Mouse (Mus musculus) kidney, postnatal 4 days (tissue): ENCODE results near the gene Sema3a.
A peak's percentile ranks its signal among the peaks of the same experiment; 100 is the strongest.

Experiments used
- DNase-seq, 2 experiments: peaks; one replicate each; pipeline ENCODE4 v3.0.0; 2021; ENCODE audit warnings: mixed read lengths in 2 of 2

Sema3a gene

GRCm38 (mm10) chr5:13327281-13327680 is 202.1 kb downstream of the Sema3a start:
- DNase-seq, result no peak

GRCm38 (mm10) chr5:13331412-13331811 is 206.2 kb downstream of the Sema3a start:
- DNase-seq, result no peak

DNA sequence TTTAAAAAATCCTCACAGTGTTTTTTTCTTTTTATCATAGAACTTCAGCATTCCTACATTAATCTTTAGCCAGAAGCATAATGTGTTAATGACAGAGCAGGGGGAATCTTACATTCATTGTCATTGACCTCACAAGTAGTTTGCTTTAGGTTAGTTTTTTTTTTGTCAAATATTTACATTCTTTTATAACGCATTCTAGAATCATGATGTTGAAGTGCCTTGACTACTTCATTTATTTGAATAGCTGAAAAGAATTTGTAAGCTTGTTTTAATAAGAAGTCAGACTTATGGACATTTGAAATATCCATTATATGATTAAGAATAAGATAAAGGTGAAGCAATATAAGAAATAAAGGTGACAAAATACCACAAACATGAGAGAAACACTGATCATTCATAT is 212.5 kb downstream of the Sema3a start:
- no peak for DNase-seq

GRCm38 (mm10) chr5:13347068-13347467 is 221.9 kb downstream of the Sema3a start:
- DNase-seq, result no peak

DNA sequence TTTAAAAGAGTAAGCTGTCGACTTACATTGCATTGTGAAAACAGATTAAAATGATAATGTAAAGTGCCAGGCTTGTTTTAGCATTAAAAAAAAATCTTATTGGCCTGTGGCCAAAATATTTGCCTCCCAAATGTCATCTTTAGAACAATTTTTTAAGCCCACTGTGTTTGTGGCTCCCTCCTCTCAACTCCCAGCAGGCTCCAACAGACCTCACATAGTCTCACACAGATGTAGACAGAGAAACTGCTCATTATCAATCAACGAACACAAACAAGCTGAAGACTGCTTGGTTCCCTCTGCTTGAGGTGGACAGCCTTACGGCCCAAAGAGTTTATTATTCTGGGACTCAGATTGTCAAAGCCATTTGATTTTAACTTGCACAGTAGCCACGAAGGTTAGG is 226.4 kb downstream of the Sema3a start:
- DNase-seq, result no peak

DNA sequence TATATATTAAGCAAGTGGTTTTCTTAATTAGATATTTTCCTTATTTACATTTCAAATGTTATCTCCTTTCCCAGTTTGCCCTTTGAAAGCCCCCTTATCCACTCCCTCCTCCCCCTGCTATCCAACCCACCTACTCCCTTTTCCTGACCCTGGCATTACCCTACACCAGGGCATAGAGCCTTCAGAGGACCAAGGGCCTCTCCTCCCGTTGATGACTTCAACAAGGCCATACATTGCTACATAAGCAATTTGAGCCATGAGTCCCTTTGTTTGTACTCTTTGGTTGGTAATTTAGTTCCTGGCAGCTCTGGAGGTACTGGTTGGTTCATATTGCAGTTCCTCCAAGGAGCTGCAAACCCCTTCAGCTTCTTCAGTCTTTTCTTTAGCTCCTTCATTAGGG is 227.8 kb downstream of the Sema3a start:
- no peak for DNase-seq

- no peak for DNase-seq
Observed at GRCm38 (mm10) chr5:13353539-13353938, 228.3 kb downstream of the Sema3a start.

- DNase-seq, result no peak
Observed at GRCm38 (mm10) chr5:13354913-13355312, 229.7 kb downstream of the Sema3a start.

- no peak for DNase-seq
Observed at GRCm38 (mm10) chr5:13358770-13359169, 233.6 kb downstream of the Sema3a start.

GRCm38 (mm10) chr5:13360711-13361110 is 235.5 kb downstream of the Sema3a start:
- no peak for DNase-seq

DNA sequence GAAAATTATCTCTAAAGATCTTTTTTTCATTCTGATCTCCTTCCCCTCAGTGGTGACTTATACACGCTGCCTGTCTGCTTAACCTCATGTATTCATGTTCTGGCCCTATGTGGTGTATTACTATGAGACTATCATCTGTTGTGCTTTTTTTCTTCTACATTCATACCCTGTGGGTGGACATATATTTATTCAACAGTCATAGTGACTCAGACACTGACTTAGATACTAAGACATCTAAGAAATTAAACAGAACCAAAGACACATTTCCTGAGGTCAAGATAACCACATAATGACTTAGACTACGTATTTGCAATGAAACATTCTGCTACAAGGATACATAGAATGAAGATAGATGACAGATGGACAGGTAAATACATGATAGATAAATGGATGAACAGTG is 239.9 kb downstream of the Sema3a start:
- DNase-seq, result no peak

DNA sequence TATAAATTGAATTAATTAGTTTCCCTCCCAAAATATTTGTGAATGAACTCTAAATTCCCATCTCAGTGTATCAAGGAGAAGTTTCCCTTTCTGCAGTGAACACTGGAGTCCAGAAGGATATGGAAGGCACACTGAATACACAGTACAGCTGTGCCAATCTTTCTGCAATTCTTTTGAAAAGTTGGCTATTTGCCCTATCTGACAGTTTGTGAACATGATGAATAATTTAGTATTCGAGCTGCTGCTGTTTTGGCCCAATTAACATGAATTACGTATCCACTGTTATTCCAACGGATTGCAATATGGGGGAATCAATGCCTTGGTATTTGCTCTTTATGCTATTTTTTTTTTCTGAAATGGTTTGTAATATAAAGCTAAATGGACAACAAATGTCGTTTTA is 254.0 kb downstream of the Sema3a start:
- no peak for DNase-seq

DNA sequence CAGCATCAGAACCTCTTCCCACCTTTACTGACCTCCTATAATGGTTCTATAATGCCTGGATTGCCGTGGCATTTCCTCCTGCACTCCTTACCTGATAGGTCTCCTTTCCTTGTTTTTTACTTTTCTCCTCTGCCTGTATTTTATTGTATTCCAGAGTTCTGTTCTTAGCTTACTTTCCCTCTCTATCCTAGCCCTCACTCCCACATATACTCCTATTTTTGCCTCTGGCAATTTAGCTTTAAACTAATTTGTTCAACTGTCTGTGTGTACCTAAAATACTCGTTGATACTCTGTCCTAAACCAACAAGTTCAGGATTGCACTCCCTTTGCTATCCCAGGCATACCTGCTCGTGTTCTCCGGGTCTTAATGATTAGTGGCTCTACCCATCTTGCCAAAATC is 258.8 kb downstream of the Sema3a start:
- no peak for DNase-seq

DNA sequence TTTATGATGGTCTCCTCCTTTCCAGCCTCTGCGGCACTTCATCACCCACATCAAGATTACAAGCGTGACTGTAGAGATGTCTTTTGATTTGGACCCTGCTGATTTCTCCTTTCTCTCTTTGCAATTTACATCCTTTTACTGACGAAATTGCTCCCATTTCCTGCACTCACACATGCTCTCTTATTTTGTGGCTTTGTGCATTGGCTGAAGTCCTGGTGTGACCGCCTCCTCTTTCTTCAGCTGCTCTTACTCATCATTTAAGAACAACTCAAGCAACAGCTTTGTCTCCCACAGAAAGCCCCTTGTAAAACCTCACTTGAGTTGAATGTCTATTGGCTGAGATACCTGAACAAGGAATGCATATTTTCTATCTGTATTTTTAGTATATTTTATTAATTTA is 259.5 kb downstream of the Sema3a start:
- no peak for DNase-seq

GRCm38 (mm10) chr5:13386603-13387002 is 261.4 kb downstream of the Sema3a start:
- DNase-seq, result no peak

DNA sequence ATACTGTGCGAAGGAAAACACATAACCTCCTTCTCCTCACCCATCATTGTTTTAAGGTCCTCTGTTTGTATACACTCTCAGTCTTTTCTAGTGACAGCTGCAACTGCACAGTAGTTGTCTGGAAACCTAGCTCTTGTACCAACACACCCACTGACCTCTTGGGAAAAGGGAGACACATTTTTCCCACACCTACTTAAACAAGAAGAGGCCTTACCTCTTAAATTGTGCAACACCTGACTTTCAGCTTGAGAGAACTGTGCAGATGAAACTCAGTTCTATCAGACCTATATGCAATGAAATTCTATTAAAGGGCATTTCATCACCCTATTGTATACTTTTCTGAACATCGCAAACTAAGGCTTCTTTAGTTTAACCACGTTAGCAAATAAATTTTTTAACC is 262.5 kb downstream of the Sema3a start:
- DNase-seq, result no peak

- DNase-seq, result no peak
Observed at GRCm38 (mm10) chr5:13389995-13390394, 264.8 kb downstream of the Sema3a start.

DNA sequence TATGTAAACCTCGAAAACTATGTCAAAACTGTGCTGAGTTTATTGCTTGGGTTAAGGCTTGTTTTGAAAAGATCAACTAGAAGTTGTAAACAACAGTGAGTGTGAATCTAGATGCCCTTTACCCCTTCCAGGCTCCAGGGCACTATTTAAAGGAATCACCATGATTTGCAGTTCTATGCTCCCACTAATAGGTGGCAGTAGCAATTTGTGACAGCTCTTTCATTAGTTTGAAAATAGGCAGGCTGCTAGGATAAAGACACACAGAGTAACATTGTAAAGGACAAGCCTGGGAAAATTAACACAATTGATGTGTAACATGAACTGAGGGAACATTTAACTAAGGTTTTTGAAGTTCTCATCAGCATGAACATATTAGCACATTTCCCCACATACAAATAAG is 280.2 kb downstream of the Sema3a start:
- DNase-seq, result no peak

GRCm38 (mm10) chr5:13406131-13406530 is 280.9 kb downstream of the Sema3a start:
- no peak for DNase-seq

GRCm38 (mm10) chr5:13411920-13412319 is 286.7 kb downstream of the Sema3a start:
- no peak for DNase-seq

GRCm38 (mm10) chr5:13413915-13414525 is 288.8 kb downstream of the Sema3a start:
- DNase-seq, result no peak

DNA sequence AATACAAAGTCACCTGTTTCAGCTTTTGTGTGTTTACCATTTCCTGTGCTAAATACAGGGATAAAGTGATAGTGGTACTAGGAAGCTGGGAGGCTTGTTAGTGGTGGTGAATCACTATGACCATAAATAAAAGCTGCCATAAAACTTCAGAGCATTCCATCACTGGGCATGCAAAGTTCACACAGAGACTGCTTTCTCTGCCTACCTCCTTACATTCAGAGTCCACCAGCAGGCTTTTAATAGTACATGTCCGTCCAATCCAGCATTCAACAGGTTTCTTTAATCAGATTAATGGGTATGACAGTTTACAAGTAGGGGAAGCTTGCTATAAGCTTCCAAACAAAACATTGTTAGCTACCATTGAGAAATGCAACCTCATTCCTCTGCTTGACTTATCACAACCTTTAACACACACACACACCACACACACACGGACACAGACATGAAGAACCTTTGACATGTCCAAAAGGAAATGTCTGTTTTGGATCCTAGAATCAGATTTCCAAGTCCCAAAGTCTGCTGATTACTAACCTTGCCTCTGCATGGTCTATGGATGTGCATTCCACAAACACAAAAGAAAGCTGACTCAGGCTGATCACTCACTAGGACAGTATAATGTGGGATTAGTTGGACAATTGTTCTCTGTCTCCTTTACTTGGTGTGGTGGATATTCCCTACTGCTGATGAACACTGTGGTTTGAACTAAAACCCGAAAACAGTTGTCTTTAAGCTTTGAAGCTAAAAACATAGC is 291.9 kb downstream of the Sema3a start:
- DNase-seq, result peak; percentile 16 to 22

DNA sequence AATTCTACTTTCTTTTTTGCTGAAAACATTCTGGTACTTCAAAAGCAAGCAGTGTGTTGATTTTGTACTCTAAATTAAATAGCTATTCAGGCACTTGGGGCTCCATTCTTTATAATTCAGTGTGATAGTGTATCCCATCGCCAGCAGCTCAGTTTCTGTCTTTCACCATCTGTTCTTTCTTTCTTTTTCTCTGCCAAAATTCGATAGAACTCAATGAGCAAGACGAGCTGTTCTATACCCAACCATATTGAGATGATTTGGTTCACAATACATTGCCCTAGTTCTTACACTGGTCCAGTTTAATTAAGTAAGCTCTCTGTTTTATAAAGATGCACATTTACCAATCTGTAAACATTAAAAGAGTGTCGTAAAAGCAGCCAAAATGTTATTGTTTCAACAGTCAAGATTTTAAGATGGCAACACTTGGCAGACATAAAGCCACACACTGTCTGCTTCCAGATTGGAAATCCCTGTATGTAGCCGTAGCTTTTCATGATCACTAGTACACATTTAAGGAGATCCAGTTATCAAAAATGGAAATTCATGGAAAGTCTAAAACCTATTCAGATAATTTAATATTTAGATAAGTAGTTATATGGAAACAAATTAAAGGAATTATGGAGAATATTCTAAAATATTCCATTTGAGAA is 296.2 kb downstream of the Sema3a start:
- DNase-seq, result no peak

DNA sequence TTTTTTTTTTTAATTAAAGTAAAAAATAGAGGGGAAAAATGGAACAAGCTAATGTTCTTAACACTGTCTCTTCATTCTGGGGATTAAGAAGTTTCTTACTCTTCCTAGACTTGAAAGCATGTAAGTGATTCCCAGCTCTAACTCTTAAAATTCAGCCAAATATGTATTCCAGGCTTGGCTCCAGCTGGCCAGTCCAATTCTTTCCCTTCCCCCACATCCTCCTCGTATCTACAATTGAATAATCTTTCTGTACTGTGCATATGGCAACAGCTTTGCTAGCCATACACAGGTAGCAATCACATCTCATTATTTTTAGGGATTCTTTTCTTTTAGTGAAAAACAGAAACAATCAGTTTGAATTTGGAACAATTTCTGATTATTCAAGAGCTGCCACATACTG is 303.5 kb downstream of the Sema3a start:
- peak; percentile 11 to 20 for DNase-seq
